Mouse (Mus musculus) fibroblast of lung, adult 2 months (primary cell): Measurements from ENCODE around the gene Msi2.

Experiments
- DNase-seq: peaks from one replicate; pipeline ENCODE4 v3.0.0-alpha.2; 2011; ENCODE audit warnings: low read depth

The Msi2 gene

DNA sequence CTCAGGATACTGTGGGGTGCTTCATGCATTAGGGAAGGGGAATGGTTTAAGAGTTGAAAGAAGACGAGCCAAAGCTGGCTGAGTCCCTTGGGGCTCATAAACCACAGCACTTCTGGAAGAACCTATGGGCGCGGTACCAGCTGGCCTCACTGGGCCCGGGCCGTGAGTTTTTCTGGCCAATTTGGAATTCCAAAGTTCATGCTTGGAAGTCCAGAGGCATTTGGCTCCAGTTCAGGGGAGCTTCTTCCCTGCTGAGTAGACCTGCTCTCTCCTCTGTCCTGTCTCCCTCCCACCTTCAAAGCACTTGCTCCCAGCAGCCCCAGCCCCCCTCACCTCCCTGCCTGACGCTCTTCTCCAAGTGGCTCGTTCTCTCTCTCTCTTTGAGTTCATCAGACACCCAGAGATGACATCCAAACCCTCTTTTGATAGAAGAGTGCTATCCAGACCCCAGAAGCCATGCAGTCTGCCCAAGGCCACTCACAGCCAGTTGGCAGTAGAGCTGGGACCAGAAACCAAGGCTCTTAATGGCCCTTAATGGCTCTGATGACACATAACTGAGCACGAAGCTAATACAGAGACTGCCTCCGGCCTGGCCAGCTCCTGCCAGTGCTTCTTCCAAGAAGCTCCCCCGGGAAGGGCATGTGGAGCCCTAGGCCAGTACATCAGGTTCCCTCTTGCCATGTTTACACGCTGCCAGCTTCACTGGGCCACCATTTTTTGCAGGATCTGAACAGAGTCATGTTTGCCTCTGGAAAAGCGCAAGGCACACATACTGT lies 204.0 kb downstream of the Msi2 start:
- DNase-seq: no peak

DNA sequence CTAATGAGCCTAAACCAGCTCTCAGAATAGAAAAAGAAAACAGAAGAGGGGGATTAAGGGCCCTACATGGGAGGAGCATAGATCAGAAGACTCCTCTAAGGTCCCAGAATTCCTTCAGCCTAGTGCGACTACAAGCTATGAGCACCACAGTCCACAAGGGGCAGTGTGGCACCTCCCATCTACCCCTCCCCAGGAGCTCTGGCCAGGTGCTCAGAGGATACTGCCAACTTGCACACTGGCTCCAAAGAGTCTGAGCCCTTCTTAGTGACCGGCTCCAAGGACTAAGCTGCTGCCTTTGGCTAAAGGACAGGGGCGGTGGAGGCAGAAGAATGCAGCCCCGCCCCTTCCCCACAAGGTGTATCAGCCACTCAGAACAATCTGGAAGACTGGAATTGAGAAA lies 205.7 kb downstream of the Msi2 start:
- DNase-seq: no peak

DNA sequence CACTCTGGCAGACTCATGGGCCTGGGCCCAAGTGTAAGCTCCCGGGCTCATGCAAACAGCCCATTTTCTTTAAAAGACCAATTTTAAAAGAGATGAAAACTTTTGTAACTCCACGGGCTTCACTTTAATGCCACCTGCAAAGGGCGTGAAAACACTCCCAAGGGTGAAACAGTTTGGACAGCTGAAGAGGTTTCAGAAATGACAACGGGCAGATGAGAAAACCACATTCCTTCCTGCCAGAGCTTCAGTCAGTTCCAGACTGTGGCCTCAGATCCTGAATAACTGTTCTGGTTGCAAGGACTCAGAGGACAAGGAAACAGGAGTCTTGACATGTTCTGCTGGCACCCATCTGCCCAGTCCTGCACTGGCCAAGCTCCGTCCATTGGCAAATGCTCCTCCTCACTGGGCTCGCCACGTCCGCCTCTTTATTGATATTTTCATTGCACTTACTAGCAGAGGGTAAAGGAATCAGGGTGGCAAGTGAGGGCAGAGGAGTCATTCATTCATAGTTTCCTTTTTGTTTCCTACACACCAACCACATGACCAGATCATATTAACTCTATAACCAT lies 207.9 kb downstream of the Msi2 start:
- no peak for DNase-seq

DNA sequence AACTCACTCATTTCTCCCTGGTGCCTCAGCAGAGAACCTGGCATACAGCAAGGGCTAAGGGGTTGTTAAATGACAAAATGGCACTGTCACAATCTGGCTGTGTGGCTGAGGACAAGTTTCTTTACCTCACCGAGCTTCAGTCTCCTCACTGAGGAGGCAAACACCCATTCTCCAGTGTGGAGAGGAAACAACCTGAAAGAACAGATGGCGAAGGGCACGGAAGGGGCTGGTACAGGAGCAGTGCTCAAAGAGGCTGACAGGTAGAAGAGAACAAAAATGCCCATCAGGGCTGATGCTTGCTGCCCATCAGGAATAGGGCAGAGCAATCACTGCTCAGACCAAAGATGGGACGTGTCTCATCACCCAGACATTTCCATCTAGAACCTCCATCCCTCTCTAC lies 208.8 kb downstream of the Msi2 start:
- DNase-seq: no peak

DNA sequence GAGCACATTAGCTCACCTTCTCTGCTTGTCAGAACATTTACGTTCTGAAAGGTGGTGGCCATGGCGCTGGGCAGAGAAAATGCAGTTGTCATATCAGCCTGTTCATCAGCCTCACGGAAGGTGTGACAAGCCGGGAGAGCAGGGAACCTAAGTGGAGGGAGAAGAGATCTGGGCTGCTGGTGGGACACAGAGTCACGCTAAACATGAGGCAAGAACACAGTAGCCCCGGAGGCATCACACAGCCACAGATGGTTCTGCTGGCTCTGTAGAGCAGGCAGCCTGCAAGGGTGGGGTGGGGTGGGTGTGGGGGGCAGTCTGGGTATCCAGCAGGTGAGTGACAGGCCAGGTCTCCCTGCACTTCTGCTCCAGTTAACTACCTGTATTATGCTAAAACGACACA lies 210.2 kb downstream of the Msi2 start:
- DNase-seq: no peak

DNA sequence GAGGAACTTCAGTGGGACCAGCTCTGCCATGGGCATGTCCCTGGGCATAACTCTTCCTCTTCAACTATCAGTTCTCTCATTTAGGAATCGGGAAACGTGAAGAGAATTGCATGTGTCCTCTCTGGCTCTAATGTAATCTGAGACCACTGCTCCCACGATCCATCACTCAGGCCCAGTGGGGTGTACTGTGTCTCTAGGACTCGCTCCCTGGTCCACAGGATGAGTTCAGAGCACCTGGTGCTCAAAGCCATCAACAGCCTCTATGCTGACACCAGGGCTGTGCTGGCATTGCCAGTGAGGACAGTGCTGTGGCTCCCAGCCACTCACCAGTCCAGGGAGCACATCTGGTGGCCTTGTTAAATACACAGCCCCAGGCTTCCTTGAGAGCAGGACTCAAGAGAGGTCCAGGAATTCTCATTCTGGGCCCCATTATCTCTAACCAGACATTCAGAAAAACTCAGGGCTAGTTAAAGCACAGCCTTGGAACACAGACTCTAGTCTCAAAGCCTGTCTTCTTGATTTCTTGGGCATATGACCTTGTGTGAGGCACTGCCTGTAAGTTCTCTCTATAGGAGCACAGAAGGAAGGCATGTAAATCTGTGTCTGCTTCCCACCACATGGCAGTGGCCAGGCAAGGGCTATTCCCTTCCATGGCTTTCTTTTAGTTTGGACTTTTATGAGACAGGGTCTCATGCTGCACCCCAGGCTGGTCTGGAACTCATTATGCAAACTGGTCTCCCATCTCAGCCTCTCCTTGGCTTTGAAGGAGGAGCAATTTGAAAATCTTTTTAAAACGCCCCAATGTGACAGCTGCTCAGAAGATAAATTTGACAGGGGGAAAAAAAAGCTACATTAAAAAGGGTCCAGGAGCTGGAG lies 211.5 kb downstream of the Msi2 start:
- no peak for DNase-seq

DNA sequence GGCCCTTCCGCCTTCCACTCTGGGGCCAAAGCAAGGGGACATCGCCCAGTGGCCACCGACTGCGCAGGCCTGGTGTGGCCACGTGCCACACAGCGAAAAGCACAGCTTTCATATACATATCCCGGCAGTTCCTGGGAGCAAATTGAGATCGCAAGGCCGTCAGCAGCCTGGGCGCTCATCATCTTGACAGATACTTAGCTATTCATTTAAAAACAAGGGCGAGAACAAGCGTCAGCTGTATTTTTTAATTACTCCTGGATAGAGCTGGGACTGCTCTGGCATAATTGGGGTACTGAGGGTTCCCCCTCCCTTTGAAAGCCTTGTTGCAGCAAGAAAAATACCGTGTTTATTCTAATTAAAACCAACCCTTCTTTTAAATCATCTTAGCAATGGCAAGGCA lies 212.2 kb downstream of the Msi2 start:
- no peak for DNase-seq

DNA sequence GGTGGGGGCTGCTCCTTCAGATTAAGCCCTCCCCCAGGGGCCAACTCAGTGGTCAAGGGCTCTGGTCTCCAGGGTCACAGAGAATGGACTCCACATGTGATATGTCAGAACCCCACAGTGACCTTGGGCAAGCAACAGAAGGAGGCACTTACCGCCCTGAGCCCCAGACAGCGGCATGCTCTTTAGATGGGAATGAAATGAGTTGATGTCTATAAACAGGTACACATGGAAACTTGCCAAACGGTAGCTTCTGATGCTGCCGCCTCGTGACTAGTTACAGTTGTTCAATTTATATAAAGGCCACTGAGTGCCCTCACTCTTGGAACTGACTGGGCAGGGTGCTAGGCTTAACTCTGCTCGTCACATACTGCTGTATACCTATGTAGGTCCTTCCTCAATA lies 215.7 kb downstream of the Msi2 start:
- no peak for DNase-seq

DNA sequence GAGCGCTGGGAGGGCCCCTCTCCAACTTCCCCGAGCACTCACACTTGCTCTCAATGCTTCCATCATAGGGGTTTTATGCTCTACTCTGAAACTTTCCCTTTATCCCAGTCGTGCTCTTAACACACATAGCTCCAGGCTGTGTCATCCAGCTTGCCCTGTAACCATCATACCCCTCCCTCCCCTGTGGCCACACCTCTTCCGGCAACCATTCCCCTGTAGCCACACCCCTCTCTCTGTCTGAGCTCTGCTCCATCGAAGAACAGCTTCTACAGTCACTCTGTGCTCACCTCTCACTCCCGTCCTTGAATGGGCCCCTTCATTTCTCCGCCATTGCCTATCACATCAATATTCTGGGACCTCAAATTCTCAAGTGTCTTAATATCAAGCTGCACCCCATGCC lies 219.8 kb downstream of the Msi2 start:
- DNase-seq: peak; percentile 29

DNA sequence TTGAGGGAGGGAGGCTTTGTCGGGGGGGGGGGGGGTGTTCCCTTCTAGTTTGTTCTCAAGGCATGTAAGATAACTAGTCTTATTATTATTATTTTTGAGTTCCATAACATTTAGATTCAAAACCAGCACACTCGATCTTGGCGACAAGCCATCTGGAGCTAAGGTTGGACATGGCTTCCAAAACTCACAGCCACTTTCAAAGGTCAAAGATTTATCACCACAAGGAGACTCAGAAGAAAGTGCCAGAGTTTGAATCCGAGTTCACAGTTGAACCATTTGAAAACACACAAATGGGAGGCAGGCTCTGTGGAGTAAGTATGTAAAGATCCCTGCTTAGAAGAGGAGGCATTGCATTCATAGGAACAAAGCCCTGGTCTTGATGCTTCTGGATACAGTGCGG lies 221.9 kb downstream of the Msi2 start:
- no peak for DNase-seq

DNA sequence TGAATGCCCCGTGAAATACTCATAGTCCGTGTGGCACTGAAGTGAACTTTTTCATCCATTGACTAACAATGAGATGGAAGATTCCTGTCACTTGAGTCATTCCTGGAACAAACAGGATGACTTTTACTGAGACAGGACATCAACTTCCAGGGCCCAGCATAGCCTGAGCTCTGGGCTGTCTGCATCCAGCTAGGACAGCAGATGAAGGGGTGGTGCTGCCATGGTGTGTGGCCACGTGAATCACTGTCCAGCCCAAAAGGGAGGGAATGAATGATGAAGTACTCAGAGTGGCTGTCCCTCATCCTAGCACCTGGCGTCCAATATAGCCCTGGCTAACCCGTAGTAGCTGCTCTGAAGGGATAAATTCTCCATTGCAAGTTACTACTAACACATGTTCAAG lies 222.6 kb downstream of the Msi2 start:
- DNase-seq: no peak

DNA sequence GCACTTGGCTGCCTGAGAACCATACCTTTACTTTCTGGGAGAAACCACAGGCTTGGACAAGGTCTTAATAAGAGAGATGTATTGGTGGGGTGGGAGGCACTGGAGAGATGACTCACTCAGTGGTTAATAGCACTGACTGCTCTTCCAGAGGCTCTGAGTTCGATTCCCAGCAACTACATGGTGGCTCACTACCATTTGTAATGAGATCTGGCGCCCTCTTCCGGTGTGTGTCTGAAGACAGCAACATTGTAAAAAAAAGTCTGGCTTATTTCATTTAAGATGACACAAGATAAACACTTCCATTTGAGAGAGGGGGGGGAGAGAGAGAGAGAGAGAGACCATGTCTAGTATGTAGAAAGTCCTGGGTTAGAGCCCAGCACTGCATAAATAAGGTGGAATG lies 223.3 kb downstream of the Msi2 start:
- no peak for DNase-seq

DNA sequence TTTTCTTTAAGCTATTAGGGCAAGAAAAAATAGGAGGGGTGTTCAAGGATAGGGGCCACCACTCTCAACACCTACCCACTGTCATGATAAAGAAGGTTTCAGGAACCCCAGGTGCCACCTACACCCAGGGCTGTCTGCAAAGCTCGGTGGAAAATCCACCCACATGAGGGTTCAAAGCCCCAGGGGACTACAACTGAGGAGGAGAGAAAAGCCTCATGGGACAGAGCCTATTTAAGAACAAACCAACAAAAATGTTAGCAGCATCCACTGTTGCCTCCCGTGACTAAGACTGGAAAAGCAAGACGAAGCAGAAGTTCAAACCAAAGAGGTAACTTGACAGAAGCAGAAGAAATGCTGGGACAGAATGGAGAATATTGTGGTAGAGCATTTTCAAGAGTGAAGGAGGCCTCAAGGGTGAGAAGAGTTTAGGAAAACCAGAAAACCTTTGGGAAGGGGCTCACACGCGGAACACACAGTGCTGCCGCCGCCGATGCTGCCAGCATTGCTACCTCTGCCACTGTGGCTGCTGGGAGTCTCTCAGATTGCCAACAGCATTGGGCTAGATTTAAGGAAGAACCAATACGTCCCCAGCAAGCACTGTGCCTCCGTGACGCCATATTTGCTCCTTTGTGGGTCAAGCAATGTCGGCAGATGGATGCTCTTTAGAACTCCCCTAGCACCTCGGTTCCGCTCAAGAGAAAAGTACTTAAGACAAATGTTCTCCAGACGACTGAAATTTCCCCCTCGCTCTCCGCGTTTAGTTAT lies 224.3 kb downstream of the Msi2 start:
- no peak for DNase-seq

DNA sequence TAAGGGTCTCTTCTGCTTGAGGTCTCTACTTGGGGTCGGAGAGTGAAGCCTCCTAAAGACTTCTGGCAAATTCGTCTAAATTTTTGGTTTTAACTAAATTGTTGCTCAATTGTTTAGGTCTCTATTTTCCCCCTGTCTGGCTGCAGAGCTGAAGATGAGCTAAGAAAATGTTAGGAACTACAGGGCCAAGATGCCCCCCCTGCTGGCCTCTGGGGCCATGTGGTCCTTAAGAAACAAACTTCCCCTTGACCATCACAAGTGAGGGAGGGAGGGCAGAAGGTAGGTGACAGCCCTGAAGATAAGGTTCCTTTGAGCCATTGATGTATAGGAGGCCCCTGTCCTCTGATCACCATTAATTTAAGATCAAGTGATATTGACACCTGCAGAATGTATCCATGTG lies 225.7 kb downstream of the Msi2 start:
- DNase-seq: no peak

DNA sequence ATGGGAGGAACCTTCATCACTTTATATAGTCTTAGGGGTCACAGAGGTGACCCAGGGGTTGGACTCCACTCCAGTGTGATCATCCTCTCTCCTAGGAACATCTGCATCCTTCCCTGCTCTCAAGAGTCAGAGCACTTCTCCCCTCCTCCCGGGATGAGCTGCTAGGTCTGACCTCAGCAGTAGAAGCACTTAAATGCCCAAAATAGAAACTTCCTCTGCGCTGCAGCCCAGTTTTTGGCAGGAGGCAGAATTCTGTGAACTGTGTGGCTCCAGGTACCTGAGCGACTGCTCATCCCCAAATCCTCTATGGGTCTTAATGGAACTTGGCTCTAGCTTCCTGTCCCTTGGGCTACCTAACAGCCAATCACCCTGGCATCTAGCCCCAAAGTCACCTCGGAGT lies 228.3 kb downstream of the Msi2 start:
- no peak for DNase-seq

DNA sequence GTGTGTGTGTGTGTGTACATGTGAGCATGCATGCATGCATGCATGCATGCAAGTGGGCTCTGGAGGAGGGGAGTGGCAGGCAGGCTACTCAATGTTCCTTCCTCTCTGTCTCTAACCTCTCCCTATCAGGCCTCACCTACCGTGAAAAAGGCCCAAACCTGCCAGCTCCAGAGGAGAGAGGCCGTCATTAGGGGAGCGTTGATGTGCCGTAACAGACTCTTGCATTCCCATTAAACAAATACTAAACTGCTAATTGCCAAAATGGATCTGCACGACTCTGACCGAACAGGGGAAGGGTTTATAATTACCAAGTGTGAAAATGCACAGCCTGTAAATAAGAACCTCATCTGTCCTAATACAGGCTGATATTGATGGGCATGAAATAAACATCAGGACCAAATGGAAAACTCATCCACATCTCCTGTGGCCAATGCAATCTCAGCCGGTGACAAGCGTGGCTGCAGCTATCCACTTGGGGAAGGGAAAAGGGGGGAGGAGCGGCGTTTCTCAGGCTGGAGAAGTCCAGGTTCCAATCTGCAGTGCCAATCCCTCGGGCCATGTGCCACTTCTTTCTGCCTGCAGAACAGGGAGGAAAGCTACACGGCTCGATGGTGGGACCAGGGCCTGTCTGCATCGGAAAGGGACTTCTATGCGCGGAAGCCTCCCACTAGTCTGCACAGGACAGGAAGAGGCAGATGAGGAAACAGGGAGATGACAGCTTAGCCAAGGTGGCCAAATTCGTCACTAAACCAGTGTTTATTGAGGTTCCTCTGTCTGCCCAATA lies 229.2 kb downstream of the Msi2 start:
- DNase-seq: no peak

DNA sequence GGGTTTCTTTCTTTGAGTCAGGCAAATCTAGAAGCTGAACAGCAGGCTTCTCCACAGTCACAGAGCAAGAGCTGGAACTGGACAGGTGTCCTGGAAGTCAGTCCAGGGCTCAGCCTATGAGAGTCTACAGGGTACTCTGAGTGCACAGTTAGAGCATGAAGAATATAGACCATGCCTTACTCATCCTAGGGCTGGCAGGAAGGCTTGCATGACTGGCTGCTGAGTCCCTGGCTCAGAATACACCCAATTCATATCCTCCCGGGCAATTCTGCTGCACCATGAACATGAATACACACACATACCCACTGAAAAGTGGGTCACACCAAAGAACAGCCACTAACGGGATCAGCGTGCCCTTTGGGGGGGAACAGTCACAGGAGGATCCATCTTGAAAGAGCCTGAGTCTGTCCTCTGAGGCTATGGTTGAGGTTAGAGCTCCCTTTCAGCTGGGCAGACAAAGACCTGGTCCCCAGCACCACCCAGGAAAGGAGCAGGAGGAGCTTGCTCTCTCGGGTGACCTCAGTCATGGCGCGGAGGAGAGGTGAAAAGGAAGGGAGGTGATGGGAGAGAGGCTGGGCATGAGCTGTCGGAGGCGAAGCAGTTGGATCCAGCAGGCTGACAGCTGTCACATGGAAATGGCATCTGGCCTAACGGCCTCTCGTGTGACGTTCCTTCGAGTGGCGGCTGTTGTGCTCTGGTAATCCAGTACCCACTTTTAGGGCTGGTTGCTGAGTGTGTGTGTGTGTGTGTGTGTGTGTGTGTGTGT lies 230.0 kb downstream of the Msi2 start:
- DNase-seq: no peak

DNA sequence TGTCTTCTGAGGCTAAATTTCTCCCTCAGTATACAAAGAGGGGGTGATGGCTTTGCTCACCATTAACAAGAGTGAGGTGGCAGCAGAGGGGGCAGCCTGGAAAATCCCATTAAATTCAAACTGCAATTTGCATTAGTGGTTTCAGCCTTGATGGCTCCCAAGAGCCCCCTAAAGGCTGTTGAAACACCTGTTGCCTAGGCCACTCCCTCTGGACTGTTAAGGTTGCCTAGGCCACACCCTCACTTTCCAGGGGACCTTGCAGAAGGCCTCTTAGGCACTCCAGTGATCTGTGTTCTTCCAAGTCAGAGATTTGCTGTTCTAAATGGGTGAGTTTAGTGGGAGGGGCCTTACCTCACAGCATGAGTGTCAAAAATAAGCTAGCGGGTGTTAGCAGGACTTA lies 232.3 kb downstream of the Msi2 start:
- DNase-seq: no peak

DNA sequence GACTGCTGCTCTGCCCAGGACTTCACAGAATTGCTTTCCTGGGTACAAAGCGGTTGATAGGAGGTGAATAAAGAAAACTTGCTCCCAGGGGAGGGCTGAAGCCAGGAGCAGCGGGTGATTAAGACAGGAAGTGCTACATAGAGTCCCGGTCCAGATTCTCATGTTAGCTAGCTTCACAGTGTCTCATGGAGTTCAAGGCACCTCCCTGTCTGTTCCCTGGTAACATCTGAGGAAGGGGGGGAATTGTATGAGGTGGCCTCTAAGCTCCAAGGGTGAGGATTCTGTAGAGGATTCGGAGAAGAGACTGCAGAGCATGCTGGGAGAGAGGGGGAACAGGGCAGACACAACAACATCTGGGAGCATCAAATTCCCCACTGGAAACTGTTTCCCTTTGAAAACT lies 233.2 kb downstream of the Msi2 start:
- no peak for DNase-seq

DNA sequence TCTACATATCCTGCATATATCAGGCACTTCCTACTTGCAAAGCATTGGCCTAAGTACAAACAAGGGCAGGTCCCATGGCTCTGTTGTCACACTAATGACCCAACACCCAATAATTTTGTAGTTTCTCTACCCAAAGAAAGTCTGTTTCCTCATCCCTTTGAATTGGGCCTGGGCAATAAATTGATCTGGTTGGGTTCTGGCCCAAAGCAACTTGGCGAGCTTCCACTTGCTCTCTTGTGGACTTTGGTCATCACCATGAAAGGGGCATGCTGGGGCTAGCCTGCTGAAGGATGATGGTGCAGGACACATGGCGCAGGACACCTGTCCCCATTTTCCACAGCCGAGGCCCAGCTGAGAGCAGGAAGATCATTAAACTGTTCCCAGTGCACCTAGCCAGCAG lies 234.3 kb downstream of the Msi2 start:
- no peak for DNase-seq

DNA sequence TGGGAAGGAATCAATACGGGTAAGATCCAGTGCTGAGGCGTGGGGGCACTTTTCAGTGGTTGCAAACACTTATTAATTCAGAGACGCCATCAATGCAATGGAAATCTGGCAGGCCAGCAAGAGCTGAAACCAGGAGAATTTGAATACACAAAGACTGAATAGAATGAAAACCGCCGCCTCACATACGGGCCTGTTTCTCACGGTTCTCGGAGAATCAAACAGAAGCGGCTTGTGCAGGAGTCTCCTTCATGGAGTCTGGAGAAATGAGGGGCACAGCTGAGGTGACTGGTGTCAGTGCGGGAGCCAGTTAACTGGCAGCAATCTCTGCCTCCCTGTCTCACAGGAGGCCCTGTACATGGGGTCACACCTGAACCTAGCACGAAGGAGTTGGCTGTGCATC lies 235.7 kb downstream of the Msi2 start:
- DNase-seq: no peak
